Mouse (Mus musculus) left cerebral cortex, adult 8-10 months (tissue): Measurements from ENCODE around the gene Gas2l3. TPM values are rescaled to one million over a fixed set of nuclear protein-coding genes. Genes with fewer than 3 reads are reported as not detected.
A peak's percentile ranks its signal among the peaks of the same experiment; 100 is the strongest.

Experiments
- DNase-seq, 2 experiments: peaks; one replicate each; pipeline ENCODE4 v3.0.0; 2022; ENCODE audit warnings: low spot score in 2 of 2
- total RNA-seq, 4 experiments: library from RNA; stranded (reverse); gene quantifications; 2 replicates each; pipeline ENCODE4 v1.2.4; 2022

Gene Gas2l3
- total RNA-seq, 4 experiments from 2014 or later: 2.1 to 5.1 (median 3.7) TPM

DNA sequence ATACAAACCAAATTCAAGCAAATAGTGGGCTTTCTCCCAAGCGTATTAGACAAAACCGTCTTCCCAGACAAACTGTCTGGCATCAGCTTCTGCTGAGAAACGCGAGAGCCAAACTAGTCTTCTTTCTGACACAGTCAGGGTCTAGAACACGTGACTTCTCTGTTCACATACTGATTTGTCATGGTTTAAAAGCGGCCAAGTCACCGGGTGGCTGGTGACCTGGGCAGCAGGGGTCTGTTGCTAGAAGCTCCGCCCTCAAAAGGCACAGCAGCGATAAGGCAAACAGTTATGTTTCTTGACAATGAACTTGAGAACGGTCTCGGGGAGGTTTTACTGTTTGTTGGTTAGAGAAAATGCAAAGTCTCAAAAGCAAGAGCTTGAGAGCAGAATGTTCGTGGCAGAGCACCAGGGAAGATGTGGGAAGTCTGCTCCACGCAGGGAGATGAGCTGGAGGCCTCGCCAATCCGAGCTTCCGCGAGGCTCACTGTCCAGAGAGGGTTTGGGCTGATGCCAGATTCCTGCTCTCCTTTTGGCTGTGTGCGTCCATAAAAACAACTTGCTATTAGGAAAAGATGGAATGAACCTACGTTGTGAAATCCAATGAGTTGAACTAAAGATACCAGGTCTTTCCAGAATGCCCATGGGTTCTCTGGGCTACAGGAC, 43.0 kb downstream of the Gas2l3 start:
- DNase-seq: peak in 1 of 2 experiments; percentile 7

DNA sequence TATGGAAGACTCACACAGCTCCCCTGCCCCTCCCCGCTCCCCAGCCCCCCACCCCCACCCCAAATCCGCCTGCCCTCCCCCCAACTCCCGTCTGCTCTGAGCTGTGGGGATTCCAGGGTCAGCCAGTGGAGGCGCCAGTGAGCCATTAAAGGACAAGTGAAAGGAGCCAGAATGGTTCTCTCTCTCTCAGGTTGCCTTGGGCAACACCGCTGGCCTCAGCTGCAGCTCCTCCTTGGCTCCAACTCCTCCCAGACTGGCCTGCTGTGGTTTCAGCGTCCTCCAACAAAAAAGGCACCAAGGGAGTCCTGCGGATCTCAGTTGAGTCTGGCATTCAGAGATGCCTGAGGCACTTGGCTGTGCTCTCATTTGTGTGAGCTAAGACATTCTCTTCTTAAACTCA, 47.9 kb downstream of the Gas2l3 start:
- peak; percentile 6 to 11 for DNase-seq

DNA sequence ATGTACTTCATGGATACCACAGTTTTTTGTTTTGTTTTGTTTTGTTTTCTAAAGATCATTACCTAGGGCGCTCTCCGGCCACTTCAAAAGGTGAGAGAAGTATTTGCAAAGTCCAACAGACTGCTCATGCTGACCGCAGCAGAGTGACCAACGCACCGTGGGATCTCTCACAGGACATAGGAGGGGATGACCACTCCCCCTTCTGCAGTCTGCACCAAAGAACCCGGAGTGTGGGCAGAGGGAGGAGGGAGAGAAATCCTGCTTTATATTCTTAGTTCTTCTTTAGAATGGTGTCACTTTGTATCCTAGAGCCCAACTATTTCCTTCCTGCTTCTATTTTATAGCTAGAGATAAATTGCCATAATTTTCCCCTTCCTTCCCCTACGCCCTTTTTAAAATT, 48.4 kb downstream of the Gas2l3 start:
- no peak for DNase-seq

DNA sequence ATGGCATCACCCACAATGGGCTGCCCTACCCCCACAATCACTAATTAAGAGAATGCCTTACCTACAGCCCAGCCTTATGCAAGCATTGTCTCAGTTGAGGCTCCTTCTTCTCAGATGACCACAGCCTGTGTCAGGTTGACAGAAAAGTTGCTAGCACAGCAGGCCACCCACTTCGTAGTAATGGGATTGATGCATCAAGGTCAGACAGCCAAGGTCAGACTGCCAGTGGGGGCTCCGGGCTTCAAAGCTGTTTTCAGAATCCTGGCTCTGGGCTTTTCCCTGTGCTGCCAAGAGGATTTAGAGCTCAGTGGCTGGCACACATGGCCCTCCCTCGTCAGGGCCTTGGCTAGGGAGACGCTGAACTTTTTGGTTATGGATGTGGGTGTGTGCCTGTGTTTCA, 51.1 kb downstream of the Gas2l3 start:
- no peak for DNase-seq

DNA sequence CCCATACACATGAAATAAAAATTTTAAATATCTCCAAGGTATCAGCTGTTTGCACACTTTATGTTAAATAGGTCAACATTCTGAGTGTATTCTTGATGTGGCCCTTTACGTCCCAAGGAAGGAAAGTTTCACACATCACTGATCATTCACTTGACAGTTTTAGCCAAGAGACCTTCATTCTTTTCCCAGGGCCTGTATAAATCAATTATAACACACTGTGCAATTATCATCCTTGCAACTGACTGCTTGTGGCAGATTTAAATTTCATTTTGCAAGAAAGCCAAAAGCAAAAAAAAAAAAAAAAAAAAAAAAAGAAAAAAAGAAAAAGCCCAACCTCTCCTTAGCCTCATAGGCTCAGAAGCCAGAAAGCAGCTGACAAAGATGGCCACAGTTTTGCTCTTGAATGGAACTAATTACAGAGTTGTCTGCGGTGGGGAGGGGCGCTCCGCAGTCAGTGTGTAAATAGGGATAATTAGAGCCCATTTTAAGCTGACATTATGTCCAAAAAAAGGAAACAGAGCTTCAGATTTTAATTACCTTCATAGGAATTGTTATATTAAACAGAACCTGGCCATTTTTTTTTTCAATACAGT, 52.1 kb downstream of the Gas2l3 start:
- peak in 1 of 2 experiments; percentile 7 for DNase-seq

DNA sequence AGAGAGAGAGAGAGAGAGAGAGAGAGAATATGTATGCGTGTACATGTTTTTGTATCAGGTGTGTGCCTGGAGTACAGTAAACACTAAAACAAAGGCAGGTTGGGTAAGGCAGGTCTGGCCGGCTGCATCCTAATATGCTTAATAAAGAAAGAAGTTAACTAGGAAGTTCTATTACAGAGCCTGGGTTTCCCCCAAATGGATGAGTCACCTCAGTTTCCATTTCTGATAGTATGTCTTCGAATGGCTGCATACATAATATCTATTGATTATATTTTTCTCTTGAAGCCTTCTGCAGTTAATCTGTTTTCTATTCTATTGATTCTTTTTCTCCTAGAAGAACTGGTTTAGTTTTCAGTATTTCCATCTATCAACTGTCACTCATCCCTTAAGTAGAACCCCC, 57.3 kb downstream of the Gas2l3 start:
- no peak for DNase-seq

DNA sequence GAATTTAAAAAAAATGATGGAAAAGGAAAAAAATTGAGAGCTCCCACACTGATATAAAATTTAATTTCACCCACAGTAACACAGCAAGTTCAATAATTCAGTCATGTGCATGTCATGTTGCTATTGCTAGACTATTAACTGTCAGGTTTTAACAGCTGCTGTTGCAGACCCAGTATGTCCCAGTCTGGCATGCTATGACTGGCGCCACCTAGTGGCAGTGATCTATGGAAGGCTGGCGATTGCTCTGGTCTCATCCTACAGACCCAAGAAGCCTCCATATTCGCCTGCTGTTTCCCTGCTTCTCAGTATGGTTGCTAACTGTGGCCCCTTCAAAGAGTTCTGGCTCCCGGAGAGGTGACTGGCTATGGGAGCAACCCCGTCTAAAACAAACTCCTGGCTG, 60.3 kb downstream of the Gas2l3 start:
- peak; percentile 25 to 42 for DNase-seq

DNA sequence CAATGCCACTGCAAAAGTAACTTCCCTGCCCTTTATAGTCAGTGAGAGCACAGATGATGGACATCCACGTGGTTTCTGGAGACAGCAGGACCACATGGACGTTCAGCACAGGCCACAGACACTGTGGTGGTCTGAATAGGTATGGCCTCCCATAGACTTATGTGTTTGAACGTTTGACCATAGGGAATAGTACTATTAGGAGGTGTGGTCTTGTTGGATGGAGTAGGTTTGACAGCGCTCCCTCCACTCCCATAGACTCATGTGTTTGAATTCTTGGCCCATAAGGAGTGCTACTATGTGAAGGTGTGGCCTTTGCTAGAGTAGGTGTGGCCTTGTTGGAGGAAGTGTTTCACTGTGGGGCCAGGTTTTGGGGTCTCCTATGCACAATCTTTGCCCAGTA, 66.0 kb downstream of the Gas2l3 start:
- DNase-seq: no peak

DNA sequence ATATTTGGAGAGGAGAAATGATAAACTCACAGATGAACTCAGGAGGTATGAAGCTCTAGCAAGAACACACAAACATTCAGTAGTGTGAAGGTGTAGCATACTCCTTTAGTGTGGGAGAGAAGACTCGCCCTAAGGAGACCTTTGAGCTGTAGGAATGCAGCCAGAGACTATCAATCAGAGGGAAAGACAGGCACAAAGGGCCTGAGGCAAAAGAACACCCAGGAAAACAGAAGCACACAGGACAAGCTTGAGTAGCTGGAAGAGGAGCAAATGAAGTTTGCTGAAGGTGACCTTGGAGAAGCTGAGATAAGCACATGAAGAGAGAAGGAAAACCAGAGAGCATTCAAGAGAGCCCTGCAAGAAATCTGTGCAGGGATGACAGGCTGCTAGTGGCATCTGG, 73.7 kb downstream of the Gas2l3 start:
- DNase-seq: no peak

DNA sequence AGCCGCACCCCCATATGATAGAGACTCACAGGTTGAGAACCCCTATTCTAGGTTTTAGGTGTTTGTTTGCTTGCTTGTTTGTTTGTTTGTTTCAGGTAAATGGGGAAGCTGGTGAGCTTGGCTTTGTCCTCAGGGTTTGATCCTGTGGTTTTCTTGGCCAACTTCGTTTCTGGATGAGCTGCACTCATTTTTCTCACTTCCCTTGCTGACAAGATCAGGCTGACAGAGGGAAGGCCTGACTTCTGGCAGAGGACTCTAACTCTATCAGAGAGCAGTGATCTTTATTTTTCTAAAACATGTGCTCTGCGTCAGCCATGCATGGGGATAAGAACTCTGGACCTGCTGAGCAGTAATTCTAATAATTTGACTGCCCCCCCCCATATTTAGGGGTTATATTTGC, 84.8 kb downstream of the Gas2l3 start:
- DNase-seq: no peak

Other genes with a start within 250 kb of the Gas2l3 start
- gene Ano4, start 99.2 kb downstream of the Gas2l3 start, total RNA-seq: 10 to 100 TPM; 24.2 to 27.0 (median 25.0) TPM
- under 1 TPM in 3 of 4 experiments, not detected in 1; 0.16 to 0.30 (median 0.26) TPM for gene Nr1h4, start 89.6 kb upstream of the Gas2l3 start, total RNA-seq
- 1 to 10 TPM; 3.0 to 5.3 (median 3.5) TPM for gene Slc17a8, start 177.3 kb upstream of the Gas2l3 start, total RNA-seq
- 10 to 100 TPM; 29.6 to 36.9 (median 33.4) TPM for gene Scyl2, start 242.3 kb upstream of the Gas2l3 start, total RNA-seq